Mouse (Mus musculus): ENCODE data around the gene Arid1b.

Gene Arid1b

DNA sequence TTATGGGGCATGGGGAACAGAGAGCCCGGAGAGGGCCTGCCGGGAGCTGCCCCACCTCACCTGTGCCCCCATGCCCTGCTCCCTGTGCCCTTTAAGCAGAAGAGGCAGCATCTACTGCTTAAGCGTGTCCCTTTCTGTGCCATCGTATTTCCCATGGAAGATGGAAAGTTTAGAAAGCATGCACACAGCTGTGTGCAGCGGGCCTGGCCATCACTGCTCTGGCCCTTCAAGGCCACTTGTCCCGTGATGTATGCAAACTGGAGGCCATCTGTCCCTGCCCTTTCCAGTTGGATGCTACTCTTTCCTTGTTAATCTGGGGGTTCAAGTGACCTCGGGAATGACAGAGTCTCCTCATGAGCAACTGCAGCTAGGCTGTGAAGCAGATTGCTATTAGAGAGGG, 163.5 kb downstream of the Arid1b start:
- DNase-seq (ENCODE audit: low spot score in 2 of 2), result no peak

DNA sequence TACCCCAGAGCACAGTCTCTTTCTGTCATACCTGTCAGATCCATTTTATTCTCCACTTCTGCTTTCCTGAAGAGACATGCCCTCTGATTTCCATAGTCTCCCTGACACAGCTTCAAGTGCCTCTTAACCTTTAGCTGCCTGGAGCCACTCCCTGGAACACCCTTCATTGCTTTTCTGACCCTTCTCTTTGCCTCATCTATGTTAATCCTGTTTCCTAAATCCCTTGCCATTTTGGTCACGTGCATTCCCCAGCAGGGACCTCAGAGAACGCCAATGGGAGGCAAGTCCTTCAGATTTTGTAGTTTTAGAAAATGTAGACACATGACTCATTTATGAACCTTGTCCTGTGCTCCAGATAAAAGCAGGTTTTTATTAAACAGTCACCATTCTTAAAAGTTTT, 168.4 kb downstream of the Arid1b start:
- no peak for DNase-seq (ENCODE audit: low spot score in 2 of 2)

DNA sequence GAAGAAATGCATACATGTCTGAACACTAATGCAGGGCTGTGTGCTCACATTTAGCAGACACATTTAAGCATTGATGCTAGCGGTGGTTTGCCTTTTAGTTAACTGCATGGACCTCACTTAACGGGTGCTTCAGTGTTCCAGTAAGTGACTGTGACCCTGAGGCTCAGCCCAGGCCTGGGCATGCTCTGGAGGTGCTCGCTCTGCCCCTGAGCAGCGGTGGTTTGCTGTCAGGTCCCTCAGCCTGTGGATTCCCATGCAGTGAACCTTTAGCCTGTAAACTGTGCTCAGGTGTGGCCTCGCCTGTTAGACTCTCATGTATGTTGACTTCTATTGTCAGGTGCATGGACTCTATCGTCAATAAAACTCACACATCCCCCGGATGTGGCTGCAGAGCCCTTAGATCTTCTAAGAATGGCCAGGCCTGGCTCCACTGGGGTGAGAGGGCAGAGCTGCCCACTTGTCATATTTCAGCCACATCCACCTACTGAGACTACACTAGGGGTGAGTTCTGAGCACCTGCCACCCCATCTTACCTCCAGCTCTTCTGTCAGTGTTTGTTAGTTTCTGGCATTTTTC, 169.2 kb downstream of the Arid1b start:
- no peak for DNase-seq (ENCODE audit: low spot score in 2 of 2)

DNA sequence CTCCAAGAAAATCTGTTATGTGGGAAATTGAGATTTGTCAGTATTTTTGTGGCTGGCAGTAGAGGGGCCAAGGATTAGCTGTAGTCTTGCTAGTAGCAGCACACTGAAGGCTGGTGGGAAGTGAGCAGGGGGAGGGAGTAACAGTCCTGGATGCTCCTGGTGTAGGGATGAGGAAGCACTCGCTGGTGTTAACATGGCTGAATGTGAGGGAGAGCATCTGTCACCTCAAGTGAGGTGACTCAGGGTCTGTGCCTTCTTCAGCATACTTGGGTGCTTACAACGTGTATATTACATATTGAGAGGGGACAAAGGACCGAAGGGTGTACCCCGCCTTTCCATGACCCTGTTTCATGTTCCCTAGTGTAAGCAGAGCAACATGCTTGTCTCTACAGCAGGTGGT, 170.7 kb downstream of the Arid1b start:
- DNase-seq (ENCODE audit: low spot score in 2 of 2), result no peak

DNA sequence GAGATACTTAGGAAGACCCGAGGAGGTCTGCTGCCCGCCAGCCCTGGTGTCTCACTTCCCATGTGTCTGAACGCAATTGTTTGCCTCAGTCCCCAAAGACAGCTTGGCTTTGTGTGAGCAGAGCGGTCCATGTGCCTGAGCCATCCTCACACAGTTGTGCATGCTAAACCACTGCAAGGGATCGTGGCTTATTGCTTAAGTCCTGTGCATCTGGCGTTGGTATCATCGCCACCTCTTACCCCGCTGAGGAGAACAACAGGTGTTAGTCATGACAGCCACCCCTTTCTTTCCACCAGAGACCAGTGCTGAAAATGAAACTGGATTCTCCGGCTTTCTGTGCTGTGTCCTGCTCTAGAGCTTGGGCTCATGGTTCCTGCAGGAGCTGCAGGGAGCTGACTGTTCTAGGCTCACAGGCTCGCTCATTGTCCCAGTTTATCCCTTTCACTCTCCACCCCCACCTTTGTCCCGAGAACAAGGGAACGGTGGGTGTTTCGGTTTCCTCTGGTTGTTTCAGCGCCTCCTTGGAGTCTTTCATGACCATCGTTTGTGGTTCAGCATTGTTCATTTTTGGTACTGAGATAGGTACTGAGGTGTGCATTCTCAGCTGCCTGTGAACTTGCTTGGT, 171.2 kb downstream of the Arid1b start:
- no peak for DNase-seq (ENCODE audit: low spot score in 2 of 2)

DNA sequence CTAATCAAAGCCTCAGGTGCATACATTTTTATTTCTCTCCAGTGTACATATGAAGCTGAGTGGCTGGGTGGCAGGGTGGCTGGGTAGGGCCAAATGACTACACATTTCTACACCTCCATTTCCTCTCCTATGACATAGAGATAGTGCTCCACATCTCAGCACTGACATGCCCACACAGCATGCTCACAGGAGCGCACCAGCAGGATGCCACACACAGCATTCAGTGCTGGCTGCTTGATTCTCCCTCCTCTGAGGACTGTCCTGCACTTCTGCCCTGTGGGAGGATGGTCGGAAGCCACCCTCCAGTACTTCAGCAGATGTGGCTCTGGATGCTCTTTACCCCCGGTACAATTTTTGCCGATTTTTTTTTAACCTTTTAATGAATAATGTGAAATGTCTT, 172.0 kb downstream of the Arid1b start:
- peak in 1 of 2 experiments; percentile 20 for DNase-seq (ENCODE audit: low spot score in 2 of 2)

DNA sequence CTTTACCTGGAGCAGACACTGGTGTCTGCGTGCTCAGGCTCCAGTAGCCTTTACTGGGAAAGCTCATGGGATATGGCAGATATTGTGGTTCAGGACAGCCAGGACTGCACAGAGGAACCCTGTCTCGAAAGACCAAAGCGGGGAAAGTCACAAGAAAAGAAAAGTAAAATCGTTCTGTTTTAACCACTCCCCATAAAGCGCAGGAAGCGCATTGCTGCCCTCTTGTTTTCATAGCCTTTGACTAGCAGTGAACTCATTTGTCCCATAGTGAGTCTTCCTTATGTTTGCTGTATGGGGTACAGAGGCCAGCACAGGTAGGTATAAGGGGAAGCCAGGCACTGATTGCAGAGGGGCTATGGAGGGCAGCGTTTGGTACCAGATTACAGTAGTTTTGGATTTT, 173.9 kb downstream of the Arid1b start:
- DNase-seq (ENCODE audit: low spot score in 2 of 2), result no peak

DNA sequence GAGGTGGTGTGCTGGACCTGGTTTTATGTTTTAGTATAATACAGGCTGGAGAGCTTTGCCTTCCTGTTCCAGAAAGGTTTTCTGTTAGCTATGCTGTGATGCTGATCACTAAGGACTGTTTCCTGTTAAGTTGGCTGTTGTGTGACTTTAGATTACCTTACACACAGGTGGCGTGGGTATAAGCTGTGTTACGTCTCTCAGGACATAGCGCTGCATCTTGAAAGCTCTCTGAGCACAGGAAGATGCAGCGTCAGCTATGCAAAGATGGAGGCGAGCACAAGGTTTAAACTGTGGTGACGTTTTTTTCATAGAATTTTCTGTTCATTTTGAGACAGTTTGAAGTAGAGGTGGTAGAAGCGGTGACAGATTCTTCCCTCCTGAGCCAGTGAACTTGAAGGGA, 174.5 kb downstream of the Arid1b start:
- DNase-seq (ENCODE audit: low spot score in 2 of 2), result peak in 1 of 2 experiments; percentile 19

DNA sequence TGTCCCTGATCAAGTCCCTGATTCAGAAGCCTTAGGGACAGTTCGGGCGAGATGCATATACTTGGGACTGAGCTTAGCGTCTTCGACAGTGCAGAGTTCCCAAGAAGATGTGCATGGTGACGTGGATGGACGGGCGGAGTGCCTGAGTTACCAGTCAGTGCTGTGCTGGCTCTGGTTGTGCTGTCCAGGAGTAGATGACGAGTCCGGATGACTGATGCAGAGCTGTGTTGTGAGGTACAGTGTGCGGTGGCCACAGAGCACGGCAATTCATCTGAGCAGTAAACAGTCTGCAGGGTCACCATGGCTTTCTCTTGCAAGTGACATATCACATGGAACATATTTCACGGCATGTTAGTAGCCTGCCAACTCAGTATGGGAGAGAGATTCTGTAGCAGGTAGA, 176.2 kb downstream of the Arid1b start:
- peak in 1 of 2 experiments; percentile 25 for DNase-seq (ENCODE audit: low spot score in 2 of 2)

DNA sequence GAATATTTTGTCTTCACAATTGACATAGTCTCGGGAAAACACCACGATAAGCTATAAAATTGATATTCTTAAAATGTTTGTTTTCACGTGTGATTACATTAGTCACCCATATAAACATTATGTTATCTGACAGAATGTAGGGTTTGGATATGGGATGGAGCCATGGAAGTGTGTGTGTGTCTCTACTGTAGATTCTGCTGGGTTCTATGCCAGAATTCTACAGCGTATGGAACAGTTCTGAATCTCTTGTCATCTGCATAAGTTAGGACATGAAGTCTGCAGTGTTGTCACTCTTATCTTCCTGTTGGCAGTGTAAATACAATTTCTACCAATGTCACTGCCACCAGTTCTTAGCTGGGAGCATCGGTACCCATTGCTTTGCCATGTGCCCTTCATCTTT, 177.3 kb downstream of the Arid1b start:
- DNase-seq (ENCODE audit: low spot score in 2 of 2), result no peak

DNA sequence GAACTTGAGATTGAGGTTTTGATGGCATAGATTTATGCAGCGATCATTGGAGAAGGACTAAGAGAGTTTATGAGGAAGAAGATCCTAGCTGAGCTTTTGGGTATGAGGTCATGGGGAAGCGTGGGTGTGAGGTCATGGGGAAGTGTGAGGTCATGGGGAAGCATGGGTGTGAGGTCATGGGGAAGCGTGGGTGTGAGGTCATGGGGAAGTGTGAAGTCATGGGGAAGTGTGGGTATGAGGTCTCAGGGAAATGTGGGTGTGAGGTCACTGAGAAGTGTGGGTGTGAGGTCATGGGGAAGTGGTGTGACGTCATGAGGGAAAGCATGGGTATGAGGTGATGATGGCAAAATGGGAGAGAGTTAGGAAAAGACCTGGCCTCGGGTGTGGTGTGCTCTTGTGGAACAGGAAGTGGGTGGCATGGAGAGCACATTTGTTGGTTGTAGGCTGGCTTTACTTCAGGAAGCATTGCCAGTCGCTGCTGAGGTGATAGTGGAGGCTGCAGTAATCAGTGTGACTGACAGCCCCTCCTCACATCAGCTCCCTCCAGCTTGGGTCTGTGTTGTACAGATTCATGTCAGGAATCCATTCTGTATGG, 180.4 kb downstream of the Arid1b start:
- DNase-seq (ENCODE audit: low spot score in 2 of 2), result peak in 1 of 2 experiments; percentile 20

DNA sequence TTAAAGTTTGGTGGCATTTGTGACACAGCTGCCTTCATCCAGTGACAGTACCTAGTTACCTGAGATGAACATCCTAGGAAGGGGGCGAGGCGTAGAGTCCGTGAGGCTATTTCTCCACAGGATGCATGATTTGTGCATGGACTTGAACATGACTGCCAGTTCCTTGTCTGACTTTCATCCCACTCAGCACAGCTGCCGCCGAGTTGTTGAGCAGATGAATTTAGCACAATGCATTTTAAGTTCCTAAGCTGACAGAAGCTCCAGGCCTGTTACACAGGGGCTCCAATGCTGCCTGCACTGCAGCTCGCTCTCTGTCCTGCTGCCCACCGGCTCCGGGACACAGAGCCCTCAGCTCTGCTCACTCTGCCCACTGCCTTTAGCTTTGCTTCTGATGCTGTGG, 181.4 kb downstream of the Arid1b start:
- peak; percentile 49 to 58 for DNase-seq (ENCODE audit: low spot score in 2 of 2)

DNA sequence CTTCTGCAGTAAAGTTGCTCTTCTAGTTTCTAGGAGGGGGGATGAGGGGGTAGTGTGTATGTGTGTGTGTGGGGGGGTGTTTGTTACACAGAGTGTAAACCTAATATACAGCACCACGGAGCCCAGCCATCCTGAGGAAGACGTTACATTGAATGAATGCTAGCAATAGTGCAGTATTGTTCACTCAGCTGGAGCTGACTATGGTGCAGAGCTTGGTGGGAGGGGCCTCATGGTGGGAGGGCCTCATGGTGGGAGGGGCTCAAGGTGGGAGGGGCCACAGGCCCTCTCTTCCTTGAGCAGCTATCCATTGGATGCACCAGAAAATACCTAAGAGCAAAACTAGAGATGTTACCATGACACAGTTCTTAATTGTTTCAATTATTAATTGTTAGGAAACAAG, 182.2 kb downstream of the Arid1b start:
- no peak for DNase-seq (ENCODE audit: low spot score in 2 of 2)

DNA sequence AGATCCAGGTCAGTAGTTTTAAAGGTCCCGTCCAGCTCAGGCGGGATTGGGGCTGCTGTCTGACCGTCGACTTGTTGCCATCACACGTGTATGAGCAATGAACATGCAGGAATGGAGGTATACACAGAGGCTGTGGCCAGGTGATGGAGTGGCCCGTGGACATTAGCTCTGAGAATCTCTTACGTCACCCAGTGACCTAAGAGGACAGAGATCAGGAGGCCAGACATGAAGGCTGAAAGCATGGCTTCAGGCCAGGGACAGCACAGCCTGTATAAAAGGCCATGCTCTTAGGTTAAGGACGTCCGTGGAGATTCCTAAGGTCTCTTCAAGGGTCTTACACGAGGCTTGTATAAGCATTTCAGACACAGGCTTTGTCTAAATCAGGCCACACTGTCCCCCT, 184.4 kb downstream of the Arid1b start:
- DNase-seq (ENCODE audit: low spot score in 2 of 2), result no peak

DNA sequence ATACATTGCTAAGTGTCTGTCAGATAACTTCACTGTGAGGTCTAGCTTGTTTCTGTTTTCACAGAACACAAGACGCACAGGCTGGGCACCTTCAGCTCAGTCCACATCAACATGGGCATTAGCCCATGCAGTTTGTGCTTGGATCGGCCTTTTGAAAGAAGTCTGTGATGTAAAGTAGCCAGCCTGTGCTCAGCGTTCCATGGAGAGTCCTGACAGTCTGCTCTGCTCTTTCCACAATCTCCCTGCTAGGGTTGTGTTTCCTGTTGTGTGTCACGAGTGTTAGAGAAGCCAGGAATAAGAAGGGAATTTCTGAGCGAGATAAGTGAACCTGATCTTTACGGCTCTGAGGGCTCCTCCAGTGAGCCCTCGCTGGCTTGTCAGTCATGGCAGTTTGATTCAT, 184.9 kb downstream of the Arid1b start:
- DNase-seq (ENCODE audit: low spot score in 2 of 2), result no peak

DNA sequence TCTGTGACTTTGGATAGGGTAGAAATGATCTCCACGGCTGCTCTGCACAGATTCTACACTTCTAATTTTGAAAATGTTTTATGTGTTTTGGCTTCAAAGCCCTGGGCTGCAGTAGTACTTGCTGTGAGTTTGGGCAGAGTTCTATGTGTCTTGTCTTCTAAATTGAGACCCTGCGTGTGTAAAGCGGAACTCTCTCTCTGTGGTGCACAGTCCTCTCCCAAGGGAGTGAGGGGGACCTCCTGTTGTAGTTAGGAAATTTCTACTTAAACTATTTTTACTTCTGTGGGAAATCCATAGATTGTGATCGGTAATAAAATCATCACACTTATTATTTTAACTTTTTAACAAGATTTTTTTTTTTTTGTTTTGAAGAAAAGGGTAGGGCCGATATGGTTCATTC, 185.3 kb downstream of the Arid1b start:
- DNase-seq (ENCODE audit: low spot score in 2 of 2), result no peak

DNA sequence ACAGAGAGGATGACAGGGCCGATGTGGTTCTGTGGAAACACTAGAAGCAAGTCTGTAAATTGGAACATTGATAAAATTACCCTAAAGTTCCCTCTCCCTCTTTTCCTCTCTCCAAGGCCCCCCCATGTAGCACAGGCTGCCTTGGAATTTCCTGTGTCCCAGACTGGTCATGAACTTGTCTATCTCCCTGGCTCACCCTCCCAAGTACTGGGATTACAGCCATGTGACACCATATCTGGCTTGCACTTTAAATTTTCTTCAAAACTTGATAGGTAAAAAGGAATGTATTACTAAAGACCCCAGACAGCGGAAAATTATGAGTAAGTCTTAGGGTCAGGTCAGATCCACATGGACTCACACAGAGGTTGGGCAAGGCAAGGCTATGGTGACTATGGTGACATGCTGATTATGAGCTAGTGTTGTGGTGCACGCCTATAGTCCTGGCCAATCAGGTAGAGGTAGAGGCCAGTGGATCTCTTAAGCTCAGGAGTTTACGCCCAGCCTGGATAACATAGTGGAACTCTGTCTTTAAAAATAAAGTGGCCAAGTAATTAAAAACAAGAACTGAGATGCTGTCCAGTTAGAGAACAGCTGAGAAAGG, 185.9 kb downstream of the Arid1b start:
- DNase-seq (ENCODE audit: low spot score in 2 of 2), result no peak

DNA sequence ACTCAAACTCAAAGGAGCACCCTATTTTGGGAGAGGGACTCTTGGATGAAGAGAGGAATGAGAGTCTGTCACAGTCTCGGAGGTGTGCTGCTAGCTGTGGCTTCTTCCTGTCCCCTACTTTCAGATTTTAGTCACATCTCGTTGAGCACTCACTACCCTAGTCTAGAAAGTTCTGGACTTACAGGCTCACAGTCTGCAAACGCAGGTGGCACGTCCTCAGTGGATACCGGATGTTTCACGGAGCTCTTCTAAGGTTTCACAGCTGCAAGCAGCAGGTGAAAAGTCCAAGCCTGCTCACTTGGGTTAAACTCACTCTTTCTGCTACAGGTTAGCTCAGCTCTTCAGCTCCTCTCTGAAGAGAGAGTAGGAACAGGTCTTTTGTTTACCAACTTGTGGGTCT, 186.8 kb downstream of the Arid1b start:
- no peak for DNase-seq (ENCODE audit: low spot score in 2 of 2)

DNA sequence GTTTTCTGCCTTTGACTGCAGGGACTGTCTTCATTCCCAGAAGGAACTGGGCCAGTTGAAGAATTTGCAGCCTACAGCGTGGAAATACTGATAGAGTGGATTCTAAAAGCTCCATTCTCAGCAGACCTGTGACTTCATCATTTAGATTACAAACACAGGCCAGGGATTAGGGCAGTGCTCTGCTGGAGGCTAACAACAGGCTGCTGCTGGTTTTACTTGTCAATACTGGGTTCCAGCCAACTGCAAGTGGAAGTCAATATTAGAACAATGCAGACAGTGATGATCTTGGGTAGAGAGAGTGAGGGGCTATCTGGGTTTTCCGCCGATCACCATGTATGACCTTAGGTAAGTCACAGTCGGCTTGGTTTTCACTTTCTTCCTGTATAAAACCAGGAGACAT, 188.4 kb downstream of the Arid1b start:
- DNase-seq (ENCODE audit: low spot score in 2 of 2), result no peak

DNA sequence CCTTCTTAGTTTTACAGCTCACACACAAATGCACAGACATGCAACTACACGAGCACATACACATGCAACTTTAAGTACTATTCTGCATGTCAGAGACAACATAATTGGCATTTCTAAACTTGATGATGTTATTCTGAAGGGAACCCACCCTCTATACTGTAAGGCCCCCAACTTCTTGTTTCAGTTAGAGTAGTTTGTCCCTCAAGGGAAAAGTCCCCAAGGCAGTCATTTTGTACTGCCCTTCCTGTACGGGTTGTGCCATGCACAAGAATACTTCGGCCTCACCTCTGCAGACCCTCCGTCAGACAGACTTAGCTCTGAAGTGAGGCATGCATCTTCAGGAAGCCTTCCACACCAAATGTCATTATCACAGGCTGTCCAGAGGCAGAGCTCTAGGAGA, 191.4 kb downstream of the Arid1b start:
- no peak for DNase-seq (ENCODE audit: low spot score in 2 of 2)

DNA sequence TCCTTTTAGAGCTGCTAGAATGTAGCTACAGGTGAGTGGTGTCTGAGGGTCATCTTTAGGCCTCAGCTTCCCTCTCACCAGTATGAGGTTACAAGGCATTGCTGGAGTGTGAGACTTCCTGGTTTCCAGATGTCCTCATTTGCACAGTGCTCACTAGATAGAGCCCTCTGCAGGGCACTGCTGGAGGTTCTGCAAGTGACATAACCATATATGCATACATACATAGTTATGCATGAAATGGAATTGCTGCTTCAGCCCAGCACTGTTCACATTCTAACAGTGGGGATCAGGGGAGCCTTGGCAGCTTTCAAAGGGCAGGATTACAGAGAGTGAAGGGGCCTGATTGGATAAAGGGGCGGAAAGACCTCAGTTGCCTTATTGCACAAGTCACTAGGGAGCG, 193.4 kb downstream of the Arid1b start:
- no peak for DNase-seq (ENCODE audit: low spot score in 2 of 2)

DNA sequence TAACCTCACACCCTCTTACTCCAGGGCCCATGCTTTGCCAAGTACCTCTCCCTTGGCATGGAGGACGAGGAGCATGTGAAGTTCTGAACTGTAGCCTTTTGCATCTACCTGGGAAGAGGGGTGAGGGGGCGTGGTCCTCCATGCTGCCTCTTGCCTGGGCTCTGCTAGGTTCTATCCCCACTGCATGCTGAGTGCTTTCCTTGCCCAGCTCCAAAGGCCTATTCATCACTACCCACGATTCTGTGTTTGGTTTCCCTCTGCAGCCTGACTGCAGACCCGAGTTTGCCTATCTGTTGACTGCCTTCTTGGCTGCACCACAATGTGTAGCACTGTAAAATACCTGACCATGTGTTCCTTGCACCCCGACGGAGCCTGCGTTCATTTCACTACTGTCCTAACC, 194.3 kb downstream of the Arid1b start:
- no peak for DNase-seq (ENCODE audit: low spot score in 2 of 2)
